Mouse (Mus musculus): ENCODE measurements at regions not wholly inside any gene's neighbourhood (a gene's known extent, or its start where the extent isn't known, plus 50 kb on each side); places are given as distances from the start of the nearest gene placed in this dataset.

DNA sequence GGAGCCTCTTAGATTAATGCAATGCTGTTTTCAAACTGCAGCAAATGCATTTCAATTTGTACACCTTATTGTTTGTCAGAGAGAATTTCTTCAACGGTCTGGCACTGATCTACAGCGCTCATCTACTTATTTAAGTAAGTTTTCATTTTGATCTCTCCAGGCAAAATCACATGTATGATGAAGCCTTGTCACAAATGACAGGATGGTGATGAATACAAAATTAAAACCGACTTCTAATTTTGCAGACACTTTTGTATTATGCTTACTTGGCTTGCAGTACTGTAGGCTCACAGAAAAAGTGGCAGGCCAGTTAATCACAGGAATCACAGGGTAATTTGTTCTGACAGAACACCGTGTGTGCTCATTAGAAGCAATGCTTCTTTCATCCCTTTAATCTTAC, 406.4 kb downstream of the Gria2 start:
- 31% methylated on average over 4 of the region's 4 CpGs for WGBS
- no peak overlapping the region for H3K27ac ChIP-seq
- peak; percentile 85 for ATAC-seq

DNA sequence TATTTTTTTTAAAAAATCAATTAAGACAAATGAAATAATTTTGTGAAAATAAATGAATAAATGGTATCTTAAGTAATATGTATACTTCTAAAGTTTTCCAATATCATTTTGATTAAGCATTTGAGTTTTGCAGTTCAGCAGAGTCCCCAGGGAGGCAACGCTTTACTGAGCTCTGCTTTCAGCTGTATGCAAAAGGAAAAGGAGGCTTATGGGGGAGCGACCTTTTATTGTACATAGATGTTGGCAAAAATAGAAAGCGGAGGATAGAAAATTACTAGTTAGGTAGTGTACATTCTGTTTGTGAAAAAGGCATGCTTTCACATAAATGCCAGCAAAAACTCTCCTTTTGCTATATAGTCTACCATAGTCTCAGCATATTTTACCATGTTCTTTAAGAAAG, 382.2 kb downstream of the Gria2 start:
- Histone ChIP-seq H3K4me2 (no peak overlapping the region), H3K27me3 (no peaks in the 10 kb centered on the region), H3K4me1 (no peaks in the 10 kb centered on the region), H3K27ac (no peak overlapping the region), H3K4me3 (no peak overlapping the region), H3K9ac (no peak overlapping the region), H3K9me3 (replicated peaks) (no peaks in the 10 kb centered on the region), H3K36me3 (ENCODE audit: poor library complexity, severe bottlenecking) (no peaks in the 10 kb centered on the region)
- 83% methylated on average over 3 of the region's 3 CpGs for WGBS
- no peak for ATAC-seq

More for the DNA sequence above, 406.4 kb downstream of the Gria2 start:
- Histone ChIP-seq H3K9ac (no peak overlapping the region), H3K4me1 (peaks cover 8% of the 10 kb centered on the region), H3K9me3 (replicated peaks) (no peaks in the 10 kb centered on the region; the same call in 1 of the 2 replicates), H3K4me3 (no peak overlapping the region), H3K4me2 (no peak overlapping the region; the same call in 1 of the 2 replicates), H3K36me3 (ENCODE audit: poor library complexity, severe bottlenecking) (no peaks in the 10 kb centered on the region), H3K27me3 (no peaks in the 10 kb centered on the region)

GRCm38 (mm10) chr3:80421461-80421860, 381.2 kb downstream of the Gria2 start:
- no peak overlapping the region for H3K9ac ChIP-seq
- H3K36me3 ChIP-seq (ENCODE audit: poor library complexity, severe bottlenecking): no peaks in the 10 kb centered on the region
- no peaks in the 10 kb centered on the region for H3K27me3 ChIP-seq
- H3K9me3 ChIP-seq (replicated peaks): no peaks in the 10 kb centered on the region
- WGBS: 96% methylated on average over 3 of the region's 3 CpGs
- no peak for ATAC-seq
- H3K4me2 ChIP-seq: no peak overlapping the region
- H3K4me1 ChIP-seq: no peaks in the 10 kb centered on the region
- no peak overlapping the region for H3K4me3 ChIP-seq
- no peak overlapping the region for H3K27ac ChIP-seq

DNA sequence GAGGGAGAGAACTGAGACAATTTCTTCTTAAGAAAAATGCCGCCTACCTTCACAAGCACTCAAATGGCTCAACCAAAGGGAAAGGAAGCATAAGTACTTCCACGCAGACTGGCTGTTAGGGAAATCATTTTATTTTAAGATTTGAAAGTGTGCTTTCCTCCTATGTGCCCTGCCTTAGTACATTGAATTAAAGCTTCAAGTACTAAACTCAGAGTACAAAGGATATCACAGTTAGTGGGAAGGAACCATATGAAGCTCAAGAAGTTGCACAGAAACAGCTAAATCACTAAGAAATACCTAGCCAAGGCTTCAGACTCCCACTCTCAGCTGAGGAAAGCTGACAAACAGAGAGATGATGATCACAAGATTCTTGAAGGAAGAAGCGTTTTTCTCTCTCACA, 380.5 kb downstream of the Gria2 start:
- 82% methylated on average over 3 of the region's 3 CpGs for WGBS
- H3K4me1 ChIP-seq: no peaks in the 10 kb centered on the region
- H3K27ac ChIP-seq: no peak overlapping the region
- H3K9ac ChIP-seq: no peak overlapping the region
- H3K36me3 ChIP-seq (ENCODE audit: poor library complexity, severe bottlenecking): no peaks in the 10 kb centered on the region
- no peak overlapping the region for H3K4me2 ChIP-seq
- no peak for ATAC-seq
- H3K9me3 ChIP-seq (replicated peaks): no peaks in the 10 kb centered on the region
- H3K27me3 ChIP-seq: no peaks in the 10 kb centered on the region
- H3K4me3 ChIP-seq: no peak overlapping the region

GRCm38 (mm10) chr3:80422646-80423045, 380.0 kb downstream of the Gria2 start:
- H3K27ac ChIP-seq: no peak overlapping the region
- H3K9me3 ChIP-seq (replicated peaks): no peaks in the 10 kb centered on the region
- no peak overlapping the region for H3K4me3 ChIP-seq
- H3K36me3 ChIP-seq (ENCODE audit: poor library complexity, severe bottlenecking): no peaks in the 10 kb centered on the region
- ATAC-seq: no peak
- H3K9ac ChIP-seq: no peak overlapping the region
- H3K4me2 ChIP-seq: no peak overlapping the region
- 86% methylated on average over 4 of the region's 4 CpGs for WGBS
- no peaks in the 10 kb centered on the region for H3K4me1 ChIP-seq
- H3K27me3 ChIP-seq: no peaks in the 10 kb centered on the region
